Mouse (Mus musculus) liver, embryonic 14.5 days (tissue): ENCODE measurements around the gene Nhlh2. TPM values are rescaled to one million over a fixed set of nuclear protein-coding genes. Genes with fewer than 3 reads are reported as not detected.
A peak's percentile ranks its signal among the peaks of the same experiment; 100 is the strongest.

Experiments
- ATAC-seq: fragments of 200-750 bp; cut with Nextera tagmentation; 2 replicates; pipeline ENCODE4 v1.8.0; 2017; ENCODE audit warnings: moderate number of reproducible peaks, mild to moderate bottlenecking, moderate library complexity; ENCODE audit not compliant: insufficient read depth
- DNase-seq, 3 experiments: peaks; one replicate each; pipeline ENCODE4 v3.0.0-alpha.2; 2012 to 2013; ENCODE audit warnings: low read depth in 3 of 3, low spot score in 3 of 3
- H3K27ac ChIP-seq: fragments of 300-500 bp; sonication (generic); 2 replicates; pipeline ENCODE4 v1.5.1; 2014; ENCODE audit warnings: moderate library complexity, mild to moderate bottlenecking, control low read depth, inconsistent platforms
- H3K27me3 ChIP-seq: fragments of 300-500 bp; sonication (generic); 2 replicates; pipeline ENCODE4 v1.6.1; 2014; ENCODE audit warnings: mild to moderate bottlenecking, low read length, moderate library complexity; ENCODE audit not compliant: control insufficient read depth, insufficient read depth
- H3K36me3 ChIP-seq: fragments of 300-500 bp; sonication (generic); replicated peaks from 2 replicates; pipeline ENCODE4 v1.6.1; 2014; ENCODE audit warnings: low read depth; ENCODE audit not compliant: control insufficient read depth, insufficient read depth
- H3K4me1 ChIP-seq, 2 experiments: fragments of 200-500 bp in 1 of 2; fragments of 300-500 bp in 1 of 2; sonication (generic) in 1 of 2; replicated peaks; 2 replicates each; pipeline ENCODE4 v1.6.1; 2012 to 2014; ENCODE audit warnings: antibody characterized with exemption in 1 of 2, inconsistent platforms in 1 of 2, low read length in 1 of 2; ENCODE audit not compliant: control insufficient read depth in 2 of 2, insufficient read depth in 2 of 2
- H3K4me2 ChIP-seq: fragments of 300-500 bp; sonication (generic); 2 replicates; pipeline ENCODE4 v1.6.1; 2014; ENCODE audit warnings: low read depth, mild to moderate bottlenecking, control low read depth, moderate library complexity
- H3K4me3 ChIP-seq, 2 experiments: fragments of 200-500 bp in 1 of 2; fragments of 300-500 bp in 1 of 2; sonication (generic) in 1 of 2; 2 replicates each; pipeline ENCODE4 v1.5.1; 2012 to 2014; ENCODE audit warnings: low read depth in 2 of 2, low read length in 2 of 2, mild to moderate bottlenecking in 2 of 2, control low read depth in 1 of 2, inconsistent platforms in 1 of 2, moderate library complexity in 1 of 2; ENCODE audit not compliant: insufficient read depth in 1 of 2
- H3K9ac ChIP-seq: fragments of 300-500 bp; sonication (generic); replicated peaks from 2 replicates; pipeline ENCODE4 v1.6.1; 2014; ENCODE audit warnings: mild to moderate bottlenecking, control low read depth, moderate library complexity
- H3K9me3 ChIP-seq: fragments of 300-500 bp; sonication (generic); 2 replicates; pipeline ENCODE4 v1.6.1; 2016; ENCODE audit warnings: low read length, mixed read lengths; ENCODE audit not compliant: control insufficient read depth
- CTCF ChIP-seq: IDR thresholded peaks from 2 replicates; pipeline ENCODE4 v1.5.1; 2016; ENCODE audit warnings: antibody characterized with exemption, low read depth, control low read depth
- EP300 ChIP-seq: IDR thresholded peaks from 2 replicates; pipeline ENCODE4 v1.6.1; 2016; ENCODE audit warnings: antibody characterized with exemption, low read depth
- WGBS: fragments of 180-500 bp; shearing (Covaris S2); extraction: QIAGEN DNeasy Blood & Tissue Kit; methylation state at CpG from one replicate; pipeline ENCODE4 v1.1.7; 2014; ENCODE audit not compliant: insufficient replicate concordance; 5-methylcytosine and 5-hydroxymethylcytosine counted together
- polyA plus RNA-seq, 2 experiments: library from polyadenylated mRNA; depleted of rRNA in 1 of 2; stranded (reverse) in 1 of 2; unstranded in 1 of 2; fragments of >200 nt; fragmentation: Nextera tagmentation in 1 of 2; extraction: Ambion mirVana in 1 of 2; gene quantifications; 2 replicates each; pipeline versions ENCODE4 v1.2.1 to v1.2.3; 2012 to 2014

The Nhlh2 gene
- polyA plus RNA-seq, 2 experiments = not detected

- 48% methylated on average over 9 of the region's 9 CpGs for WGBS
- no peak overlapping the region for H3K9ac ChIP-seq
- no peak for ATAC-seq
- no peak overlapping the region for H3K4me3 ChIP-seq
- H3K27me3 ChIP-seq = peaks cover 21% of the 10 kb centered on the region
- no peak overlapping the region for H3K4me2 ChIP-seq
- H3K27ac ChIP-seq = no peak overlapping the region
- no peak for DNase-seq
- H3K4me1 ChIP-seq = no peaks in the 10 kb centered on the region; a peak in 1 of 4 replicates
- TF ChIP-seq EP300 = no peak
- TF ChIP-seq CTCF = no peak
- H3K36me3 ChIP-seq = no peaks in the 10 kb centered on the region
- no peaks in the 10 kb centered on the region for H3K9me3 ChIP-seq
These were observed 15.1 kb downstream of the Nhlh2 start for GRCm38 (mm10) chr3:102024981-102025451.

GRCm38 (mm10) chr3:102025659-102026058 lies 15.8 kb downstream of the Nhlh2 start:
- Histone ChIP-seq H3K27me3 (peaks cover 21% of the 10 kb centered on the region), H3K4me1 (no peaks in the 10 kb centered on the region; a peak in 1 of 4 replicates), H3K4me3 (no peak overlapping the region), H3K27ac (no peak overlapping the region), H3K36me3 (no peaks in the 10 kb centered on the region), H3K9ac (no peak overlapping the region), H3K9me3 (no peaks in the 10 kb centered on the region), H3K4me2 (no peak overlapping the region)
- TF ChIP-seq EP300 (no peak), CTCF (no peak)
- DNase-seq (no peak), ATAC-seq (no peak)
- 52% methylated on average over 5 of the region's 5 CpGs for WGBS

- WGBS = 40% methylated on average over 6 of the region's 6 CpGs
- Histone ChIP-seq H3K27me3 (peaks cover 17% of the 10 kb centered on the region), H3K4me1 (no peaks in the 10 kb centered on the region; a peak in 1 of 4 replicates), H3K9me3 (no peaks in the 10 kb centered on the region), H3K27ac (no peak overlapping the region), H3K9ac (no peak overlapping the region), H3K4me3 (no peak overlapping the region), H3K36me3 (no peaks in the 10 kb centered on the region), H3K4me2 (no peak overlapping the region)
- TF ChIP-seq CTCF (peak; percentile 88), EP300 (no peak)
- no peak for ATAC-seq
- peak in 1 of 3 experiments; percentile 4 for DNase-seq
These were observed 18.0 kb downstream of the Nhlh2 start for GRCm38 (mm10) chr3:102027880-102028279.

DNA sequence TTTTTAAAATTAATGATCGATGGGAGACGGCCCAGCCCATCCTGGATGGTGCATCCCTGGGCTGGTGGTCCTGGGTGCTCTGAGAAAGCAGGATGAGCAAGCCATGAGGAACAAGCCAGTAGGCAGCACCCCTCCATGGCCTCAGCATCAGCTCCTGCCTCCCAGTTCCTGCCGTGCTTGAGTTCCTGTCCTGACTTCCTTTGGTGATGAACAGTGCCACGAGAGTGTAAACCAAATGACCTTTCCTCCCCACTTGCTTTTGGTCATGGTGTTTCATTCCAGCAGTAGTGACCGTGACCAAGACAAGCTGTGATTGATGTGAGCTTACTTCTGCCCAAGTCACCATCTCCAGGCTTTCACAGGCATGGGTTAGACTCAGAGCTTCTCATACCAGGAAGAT lies 27.9 kb downstream of the Nhlh2 start:
- H3K27ac ChIP-seq = no peak overlapping the region
- no peak overlapping the region for H3K4me2 ChIP-seq
- TF ChIP-seq CTCF = no peak
- no peak for TF ChIP-seq EP300
- no peak for DNase-seq
- H3K9me3 ChIP-seq = no peaks in the 10 kb centered on the region
- H3K36me3 ChIP-seq = no peaks in the 10 kb centered on the region
- 60% methylated on average over 5 of the region's 5 CpGs for whole genome bisulfite sequencing
- no peak for ATAC-seq
- H3K27me3 ChIP-seq = no peaks in the 10 kb centered on the region
- H3K4me3 ChIP-seq = no peak overlapping the region
- no peaks in the 10 kb centered on the region for H3K4me1 ChIP-seq
- H3K9ac ChIP-seq = no peak overlapping the region

- H3K9ac ChIP-seq = no peak overlapping the region
- WGBS = 61% methylated on average over 6 of the region's 6 CpGs
- H3K9me3 ChIP-seq = no peaks in the 10 kb centered on the region
- no peaks in the 10 kb centered on the region for H3K36me3 ChIP-seq
- ATAC-seq = no peak
- H3K4me3 ChIP-seq = no peak overlapping the region
- H3K27ac ChIP-seq = no peak overlapping the region
- H3K4me2 ChIP-seq = no peak overlapping the region
- no peaks in the 10 kb centered on the region for H3K4me1 ChIP-seq
- no peak for TF ChIP-seq CTCF
- no peak for TF ChIP-seq EP300
- no peaks in the 10 kb centered on the region for H3K27me3 ChIP-seq
- DNase-seq = no peak
These were observed 28.7 kb downstream of the Nhlh2 start for GRCm38 (mm10) chr3:102038608-102039007.

GRCm38 (mm10) chr3:102041632-102042031 lies 31.8 kb downstream of the Nhlh2 start:
- no peaks in the 10 kb centered on the region for H3K36me3 ChIP-seq
- H3K27ac ChIP-seq = no peak overlapping the region
- H3K27me3 ChIP-seq = no peaks in the 10 kb centered on the region
- no peak for DNase-seq
- no peak overlapping the region for H3K4me3 ChIP-seq
- H3K4me2 ChIP-seq = no peak overlapping the region
- TF ChIP-seq EP300 = no peak
- no peak overlapping the region for H3K9ac ChIP-seq
- 59% methylated on average over 4 of the region's 4 CpGs for WGBS
- H3K9me3 ChIP-seq = no peaks in the 10 kb centered on the region
- no peaks in the 10 kb centered on the region for H3K4me1 ChIP-seq
- ATAC-seq = no peak
